Mouse (Mus musculus) heart, adult 18-20 months (tissue): ENCODE measurements at regions not wholly inside any gene's neighbourhood (a gene's known extent, or its start where the extent isn't known, plus 50 kb on each side); places are given as distances from the start of the nearest gene placed in this dataset.

Experiments used
- DNase-seq, 2 experiments: peaks; one replicate each; pipeline ENCODE4 v3.0.0; 2021 to 2022; ENCODE audit warnings: mixed read lengths in 1 of 2

GRCm38 (mm10) chr14:48330965-48331622 is 114.8 kb upstream of the Tmem260 start:
- DNase-seq: peak; percentile 77 to 84

- DNase-seq: no peak
Measured at GRCm38 (mm10) chr14:48331623-48332000, 114.3 kb upstream of the Tmem260 start.

- peak; percentile 25 to 49 for DNase-seq
Measured at GRCm38 (mm10) chr14:48332193-48332592, 113.7 kb upstream of the Tmem260 start.

DNA sequence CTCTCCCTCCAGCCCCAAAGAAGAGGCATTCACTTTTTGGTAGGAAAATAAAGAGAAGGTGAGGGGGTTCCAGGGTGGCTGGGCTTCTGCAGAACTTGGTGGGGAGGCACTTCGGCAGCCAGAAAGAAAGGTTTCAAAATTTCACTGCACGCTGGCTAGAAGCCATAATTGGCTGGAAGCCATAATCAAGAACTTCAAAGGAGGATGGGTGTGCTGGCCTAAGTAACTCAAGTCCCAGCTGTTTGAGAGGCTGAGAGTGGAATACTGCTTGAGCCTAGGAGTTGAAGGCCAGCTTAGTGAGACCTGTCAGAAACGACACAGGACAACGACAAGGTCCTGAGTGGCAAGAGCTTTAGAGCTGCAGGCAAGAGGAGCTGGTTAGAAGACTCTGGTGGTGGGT is 113.3 kb upstream of the Tmem260 start:
- DNase-seq: peak; percentile 16 to 25

- DNase-seq: no peak
Measured at GRCm38 (mm10) chr14:48334106-48334809, 111.7 kb upstream of the Tmem260 start.

- peak in 1 of 2 experiments; percentile 13 for DNase-seq
Measured at GRCm38 (mm10) chr14:48339434-48339833, 106.5 kb upstream of the Tmem260 start.

GRCm38 (mm10) chr14:48342944-48343343 is 103.0 kb upstream of the Tmem260 start:
- DNase-seq: no peak

GRCm38 (mm10) chr14:48345956-48346355 is 100.0 kb upstream of the Tmem260 start:
- peak; percentile 30 to 57 for DNase-seq

GRCm38 (mm10) chr14:48349392-48350044 is 96.4 kb upstream of the Tmem260 start:
- no peak for DNase-seq

DNA sequence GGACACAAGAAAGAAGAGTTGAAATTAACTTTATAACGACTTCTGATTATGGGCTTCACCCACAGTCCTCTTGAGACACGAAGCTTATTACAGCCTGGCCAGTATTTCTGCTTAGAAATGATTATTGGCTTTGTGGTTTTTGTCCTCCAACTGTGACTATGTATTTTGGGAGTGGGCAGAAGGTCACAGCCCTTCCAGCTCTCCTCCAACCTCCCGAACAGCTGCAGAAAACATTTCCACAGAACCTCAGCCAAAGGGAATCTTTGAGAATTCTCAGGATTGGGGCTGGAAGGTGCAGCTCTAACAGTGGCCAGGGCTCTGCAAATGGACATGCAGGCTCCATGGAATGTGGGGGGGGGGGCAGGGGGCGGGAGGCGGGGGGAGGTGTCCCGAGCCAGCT is 94.3 kb upstream of the Tmem260 start:
- DNase-seq: no peak

GRCm38 (mm10) chr14:48352825-48353224 is 93.1 kb upstream of the Tmem260 start:
- DNase-seq: no peak

DNA sequence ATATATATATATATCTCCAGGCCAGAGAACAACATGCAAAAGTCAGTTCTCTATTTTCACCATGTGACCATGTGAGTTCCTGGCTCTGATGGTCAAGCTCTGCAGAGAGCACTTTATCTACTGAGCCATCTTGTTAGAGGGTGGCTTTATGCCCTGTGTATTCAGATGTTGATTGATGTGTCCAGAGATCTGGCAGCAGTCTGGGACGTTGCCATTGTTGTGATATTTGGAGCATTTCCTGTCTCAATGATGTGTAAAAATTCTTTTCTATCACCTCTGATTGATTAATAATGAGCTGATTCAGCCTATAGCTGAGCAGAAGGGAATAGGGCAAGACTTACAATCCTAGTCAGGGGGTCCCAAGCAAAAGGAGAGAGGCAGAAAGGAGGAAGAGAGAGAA is 91.7 kb upstream of the Tmem260 start:
- no peak for DNase-seq

- DNase-seq: no peak
Measured at GRCm38 (mm10) chr14:48357441-48357840, 88.5 kb upstream of the Tmem260 start.

DNA sequence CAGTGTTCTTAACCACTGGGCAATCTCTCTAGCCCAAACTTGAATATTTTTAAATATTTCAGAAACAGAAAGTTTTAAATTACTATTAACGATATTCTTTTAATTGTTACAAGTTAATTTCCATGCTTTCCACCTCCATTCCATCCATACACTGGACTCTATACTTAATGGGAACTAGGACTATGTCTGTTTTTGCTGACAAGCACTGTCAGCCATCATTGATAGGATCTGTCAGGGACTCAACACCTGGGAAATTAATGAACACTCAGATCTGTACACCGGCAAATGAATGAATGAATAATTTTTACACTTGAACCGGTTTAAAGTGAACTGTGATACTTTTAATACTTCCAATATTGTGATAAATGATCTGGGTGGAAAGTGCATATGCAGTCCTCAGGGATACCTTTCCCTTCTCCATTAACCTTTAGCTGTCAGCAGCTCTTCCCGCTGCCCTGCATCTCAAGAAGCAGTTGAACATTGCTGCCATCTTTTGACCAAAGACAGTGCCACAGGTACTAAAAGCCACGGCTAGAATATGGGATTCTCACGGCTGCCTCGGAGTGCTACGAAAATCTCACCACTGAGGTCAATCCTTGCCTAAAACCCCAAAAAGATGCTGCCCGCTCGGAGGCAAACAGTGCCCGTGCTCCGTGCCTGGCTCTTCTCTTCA is 87.3 kb upstream of the Tmem260 start:
- DNase-seq: peak; percentile 17 to 45

- no peak for DNase-seq
Measured at GRCm38 (mm10) chr14:48361820-48362219, 84.1 kb upstream of the Tmem260 start.

- peak; percentile 74 to 90 for DNase-seq
Measured at GRCm38 (mm10) chr14:48367006-48367405, 78.9 kb upstream of the Tmem260 start.

DNA sequence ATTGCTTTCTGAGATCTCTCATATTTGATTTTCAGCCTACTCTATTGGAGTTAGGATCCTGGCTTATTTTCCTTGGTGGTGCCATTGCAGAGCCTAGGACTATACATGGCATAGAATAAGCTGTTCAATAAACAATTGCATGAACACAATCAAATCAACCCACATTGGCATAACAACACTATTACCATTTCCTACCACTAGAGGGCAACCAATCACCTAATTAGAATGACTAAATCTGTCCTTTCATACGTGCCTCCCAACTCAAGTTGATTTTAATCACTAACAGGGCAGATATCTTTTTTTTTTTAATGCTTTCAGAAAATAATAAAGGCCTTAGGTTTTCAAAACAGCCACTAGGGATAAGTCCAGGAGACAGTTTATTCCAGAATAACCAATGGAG is 75.6 kb upstream of the Tmem260 start:
- DNase-seq: peak; percentile 29 to 69

DNA sequence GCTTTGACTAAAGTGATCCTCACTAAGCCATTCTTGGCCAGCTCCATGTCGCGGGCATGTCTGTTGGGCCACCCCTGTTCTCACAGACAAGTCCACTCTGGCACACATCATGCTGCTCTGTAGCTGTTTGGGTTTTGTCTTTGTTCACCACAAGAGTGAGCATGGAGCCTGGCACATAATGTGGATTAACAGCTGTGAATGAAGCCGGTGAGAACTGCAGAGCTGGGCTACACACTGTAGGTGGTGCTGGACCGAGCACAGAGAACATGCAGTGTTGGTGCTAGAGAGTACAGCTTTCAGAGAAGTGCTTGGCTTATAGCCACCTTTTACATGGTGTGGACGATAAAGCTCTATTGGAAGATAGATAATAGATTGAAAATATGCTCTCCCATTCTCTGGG is 74.2 kb upstream of the Tmem260 start:
- DNase-seq: no peak

- DNase-seq: no peak
Measured at GRCm38 (mm10) chr14:48376112-48376511, 69.8 kb upstream of the Tmem260 start.
